Mouse (Mus musculus): Measurements from ENCODE around the gene Ryk. TPM values are rescaled to one million over a fixed set of nuclear protein-coding genes. Genes with fewer than 3 reads are reported as not detected.

The Ryk gene
- 19.7 and 20.0 TPM in 2 replicates for polyA plus RNA-seq (2016; fragmentation: Nextera tagmentation; extraction: Ambion mirVana)

GRCm38 (mm10) chr9:102834742-102835591 is at the start of gene Ryk:
Ryk (plus strand) TSS chr9:102834917.
- Histone ChIP-seq H3K9ac (peak within 1 kb of the TSS; percentile 94), H3K9me3 (no peaks in the 10 kb centered on the region), H3K36me3 (no peaks in the 10 kb centered on the region), H3K27me3 (replicated peaks) (no peaks in the 10 kb centered on the region), H3K4me3 (peak within 1 kb of the TSS; percentile 94), H3K4me2 (replicated peaks) (peak within 1 kb of the TSS; percentile 70), H3K4me1 (peaks cover 26% of the 10 kb centered on the region), H3K27ac (peak within 1 kb of the TSS; percentile 72; the same call in 1 of the 2 replicates)
- peak; percentile 85 for ATAC-seq (ENCODE audit: low FRiP score, low read depth)
- WGBS = under 1% methylated on average over 114 of the region's 119 CpGs

- H3K4me3 ChIP-seq = no peak overlapping the region
- ATAC-seq (ENCODE audit: low FRiP score, low read depth) = no peak
- no peaks in the 10 kb centered on the region for H3K4me1 ChIP-seq
- no peaks in the 10 kb centered on the region for H3K36me3 ChIP-seq
- WGBS = 69% methylated on average over 3 of the region's 3 CpGs
- no peaks in the 10 kb centered on the region for H3K9me3 ChIP-seq
- no peak overlapping the region for H3K4me2 ChIP-seq (replicated peaks)
- H3K27me3 ChIP-seq (replicated peaks) = no peaks in the 10 kb centered on the region
- no peak overlapping the region for H3K9ac ChIP-seq
- H3K27ac ChIP-seq = no peak overlapping the region
These were observed 45.2 kb upstream of the Ryk start for GRCm38 (mm10) chr9:102789491-102789890.

DNA sequence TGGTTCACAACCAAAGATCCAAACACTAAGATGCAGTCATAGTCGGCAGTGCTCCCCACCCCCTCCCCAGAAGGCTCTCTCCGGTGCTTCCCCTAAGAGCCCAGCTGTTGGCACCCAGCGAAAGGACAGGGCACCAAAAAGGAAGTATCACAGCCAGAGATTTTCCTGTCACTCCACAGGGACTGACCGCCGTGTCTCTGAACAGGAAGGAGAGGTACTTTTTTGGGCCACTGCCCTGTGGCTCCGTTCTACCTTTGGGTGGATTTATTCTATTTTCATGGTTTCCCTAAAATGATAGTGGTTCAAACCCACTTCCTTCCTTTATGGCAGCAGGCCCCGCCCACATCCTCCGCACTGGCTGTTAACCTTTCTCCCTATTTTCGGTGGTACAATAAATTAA is 42.9 kb upstream of the Ryk start:
- 52% methylated on average over 9 of the region's 9 CpGs for WGBS
- Histone ChIP-seq H3K4me1 (no peaks in the 10 kb centered on the region), H3K4me3 (no peak overlapping the region), H3K9me3 (no peaks in the 10 kb centered on the region), H3K27ac (no peak overlapping the region), H3K36me3 (no peaks in the 10 kb centered on the region), H3K27me3 (replicated peaks) (no peaks in the 10 kb centered on the region), H3K4me2 (replicated peaks) (peak overlapping the region; percentile 20; the same call in 1 of the 2 replicates), H3K9ac (no peak overlapping the region)
- no peak for ATAC-seq (ENCODE audit: low FRiP score, low read depth)

GRCm38 (mm10) chr9:102792836-102793235 is 41.9 kb upstream of the Ryk start:
- Histone ChIP-seq H3K4me3 (no peak overlapping the region), H3K36me3 (no peaks in the 10 kb centered on the region), H3K27ac (no peak overlapping the region), H3K9ac (no peak overlapping the region), H3K9me3 (no peaks in the 10 kb centered on the region), H3K4me1 (no peaks in the 10 kb centered on the region), H3K4me2 (replicated peaks) (no peak overlapping the region), H3K27me3 (replicated peaks) (no peaks in the 10 kb centered on the region)
- WGBS = 78% methylated on average over 15 of the region's 15 CpGs
- no peak for ATAC-seq (ENCODE audit: low FRiP score, low read depth)

- no peak for ATAC-seq (ENCODE audit: low FRiP score, low read depth)
- 74% methylated on average over 12 of the region's 12 CpGs for WGBS
- no peaks in the 10 kb centered on the region for H3K9me3 ChIP-seq
- H3K27ac ChIP-seq = no peak overlapping the region
- no peak overlapping the region for H3K9ac ChIP-seq
- H3K4me2 ChIP-seq (replicated peaks) = no peak overlapping the region
- no peak overlapping the region for H3K4me3 ChIP-seq
- H3K36me3 ChIP-seq = no peaks in the 10 kb centered on the region
- no peaks in the 10 kb centered on the region for H3K27me3 ChIP-seq (replicated peaks)
- no peaks in the 10 kb centered on the region for H3K4me1 ChIP-seq
These were observed 41.4 kb upstream of the Ryk start for GRCm38 (mm10) chr9:102793286-102793809.

- Histone ChIP-seq H3K9ac (no peak overlapping the region), H3K27ac (no peak overlapping the region), H3K4me1 (no peaks in the 10 kb centered on the region), H3K9me3 (no peaks in the 10 kb centered on the region), H3K4me3 (no peak overlapping the region), H3K27me3 (replicated peaks) (no peaks in the 10 kb centered on the region), H3K4me2 (replicated peaks) (no peak overlapping the region), H3K36me3 (no peaks in the 10 kb centered on the region)
- WGBS = 90% methylated on average over 4 of the region's 4 CpGs
- no peak for ATAC-seq (ENCODE audit: low FRiP score, low read depth)
These were observed 36.3 kb upstream of the Ryk start for GRCm38 (mm10) chr9:102798406-102798805.

- no peak overlapping the region for H3K27ac ChIP-seq
- H3K4me3 ChIP-seq = no peak overlapping the region
- no peaks in the 10 kb centered on the region for H3K9me3 ChIP-seq
- 85% methylated on average over 10 of the region's 10 CpGs for WGBS
- H3K9ac ChIP-seq = no peak overlapping the region
- no peaks in the 10 kb centered on the region for H3K36me3 ChIP-seq
- no peaks in the 10 kb centered on the region for H3K4me1 ChIP-seq
- H3K27me3 ChIP-seq (replicated peaks) = no peaks in the 10 kb centered on the region
- ATAC-seq (ENCODE audit: low FRiP score, low read depth) = no peak
- H3K4me2 ChIP-seq (replicated peaks) = no peak overlapping the region
These were observed 28.6 kb upstream of the Ryk start for GRCm38 (mm10) chr9:102806056-102806573.

DNA sequence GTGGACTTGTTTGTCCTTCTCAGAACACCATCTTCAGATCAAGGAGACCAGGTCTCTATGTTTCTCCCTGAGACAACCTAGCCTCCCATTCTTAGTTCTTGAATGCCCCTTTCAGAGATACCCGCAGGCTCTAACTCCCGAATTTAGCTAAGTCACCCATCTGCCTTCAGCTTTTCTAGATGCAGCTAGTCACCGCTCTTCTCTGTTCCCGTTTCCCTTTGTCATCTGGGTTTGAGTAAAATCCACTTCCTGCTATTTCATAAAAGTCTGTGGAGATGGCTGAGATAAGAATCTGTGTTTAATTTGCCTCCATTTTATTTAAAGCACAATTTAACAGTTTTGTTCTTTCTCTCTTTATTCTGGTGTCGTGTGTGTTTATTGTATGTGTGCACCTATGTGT is 23.5 kb upstream of the Ryk start:
- Histone ChIP-seq H3K27me3 (replicated peaks) (no peaks in the 10 kb centered on the region), H3K4me3 (no peak overlapping the region), H3K4me1 (no peaks in the 10 kb centered on the region), H3K4me2 (replicated peaks) (no peak overlapping the region), H3K9me3 (no peaks in the 10 kb centered on the region), H3K27ac (no peak overlapping the region), H3K9ac (no peak overlapping the region), H3K36me3 (no peaks in the 10 kb centered on the region)
- 90% methylated on average over 5 of the region's 5 CpGs for WGBS
- no peak for ATAC-seq (ENCODE audit: low FRiP score, low read depth)

DNA sequence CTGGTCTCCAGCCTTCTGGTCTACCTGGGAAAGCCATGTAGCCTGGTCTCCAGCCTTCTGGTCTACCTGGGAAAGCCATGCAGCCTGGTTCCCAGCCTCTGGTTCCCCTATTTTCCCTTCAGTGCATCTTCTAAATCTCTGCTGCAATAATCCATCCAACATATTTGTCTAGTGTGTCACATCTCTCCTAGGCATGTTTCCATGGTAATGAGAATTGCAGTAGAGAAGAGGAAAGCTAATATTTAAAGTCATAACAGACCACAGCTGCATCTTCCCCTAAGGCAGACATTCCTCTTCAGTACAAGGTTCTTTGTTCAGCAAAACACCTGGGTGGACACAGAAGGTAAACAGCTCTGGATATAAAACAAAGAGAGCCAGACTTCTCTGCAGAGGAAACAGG is 16.5 kb upstream of the Ryk start:
- H3K4me1 ChIP-seq = no peaks in the 10 kb centered on the region
- H3K27me3 ChIP-seq (replicated peaks) = no peaks in the 10 kb centered on the region
- peaks cover 6% of the 10 kb centered on the region; the same call in 1 of the 2 replicates for H3K9me3 ChIP-seq
- H3K36me3 ChIP-seq = no peaks in the 10 kb centered on the region
- no peak overlapping the region for H3K27ac ChIP-seq
- no peak overlapping the region for H3K9ac ChIP-seq
- no peak overlapping the region for H3K4me3 ChIP-seq
- no peak overlapping the region for H3K4me2 ChIP-seq (replicated peaks)
- ATAC-seq (ENCODE audit: low FRiP score, low read depth) = no peak

DNA sequence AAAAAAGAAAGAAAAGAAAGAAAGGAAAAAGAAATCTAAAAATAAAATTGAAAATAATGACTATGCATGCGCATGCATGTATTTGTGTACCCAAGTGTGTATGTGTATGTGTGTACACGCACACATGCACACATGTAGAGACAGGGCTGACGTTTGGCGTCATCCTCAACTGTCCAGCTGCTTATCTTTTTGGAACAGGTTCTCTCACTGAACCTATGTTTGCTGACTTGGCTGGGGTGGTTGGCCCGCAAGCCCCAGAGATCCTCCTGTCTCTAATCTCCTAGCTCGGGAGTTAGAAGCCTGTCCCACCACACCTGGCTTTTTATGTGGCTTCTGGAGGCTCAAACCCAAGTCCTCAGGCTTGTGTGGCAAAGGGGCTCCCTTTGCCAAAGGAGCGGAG is 6.1 kb upstream of the Ryk start:
- no peaks in the 10 kb centered on the region for H3K36me3 ChIP-seq
- H3K9ac ChIP-seq = no peak overlapping the region
- no peak overlapping the region for H3K4me2 ChIP-seq (replicated peaks)
- H3K27me3 ChIP-seq (replicated peaks) = no peaks in the 10 kb centered on the region
- no peak for ATAC-seq (ENCODE audit: low FRiP score, low read depth)
- H3K9me3 ChIP-seq = no peaks in the 10 kb centered on the region
- H3K4me1 ChIP-seq = no peaks in the 10 kb centered on the region
- 91% methylated on average over 7 of the region's 7 CpGs for WGBS
- no peak overlapping the region for H3K27ac ChIP-seq
- H3K4me3 ChIP-seq = no peak overlapping the region

- H3K36me3 ChIP-seq = no peaks in the 10 kb centered on the region
- peaks cover 10% of the 10 kb centered on the region for H3K4me1 ChIP-seq
- no peaks in the 10 kb centered on the region for H3K9me3 ChIP-seq
- H3K27ac ChIP-seq = no peak overlapping the region
- no peaks in the 10 kb centered on the region for H3K27me3 ChIP-seq (replicated peaks)
- H3K4me2 ChIP-seq (replicated peaks) = no peak overlapping the region
- WGBS = 91% methylated on average over 4 of the region's 4 CpGs
- H3K9ac ChIP-seq = no peak overlapping the region
- ATAC-seq (ENCODE audit: low FRiP score, low read depth) = no peak
- H3K4me3 ChIP-seq = no peak overlapping the region
These were observed 3.2 kb upstream of the Ryk start for GRCm38 (mm10) chr9:102831541-102831940.

DNA sequence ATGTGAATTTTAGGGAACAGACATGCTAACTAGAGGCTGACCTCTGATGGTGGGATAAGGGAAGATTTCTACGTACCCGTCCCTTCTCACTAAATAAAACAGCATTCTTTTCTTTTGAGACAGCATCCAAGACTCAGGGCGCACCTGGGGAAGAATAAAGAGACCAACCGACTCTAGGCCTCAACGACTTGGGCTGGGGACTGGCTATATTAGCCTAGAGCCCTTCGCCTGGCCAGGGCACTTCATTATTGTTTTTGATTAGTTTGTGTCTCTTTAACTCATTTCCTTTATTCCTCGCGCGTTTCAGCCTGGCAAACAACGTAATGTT is 339 bp upstream of the Ryk start:
- peak overlapping the region; percentile 58 for H3K4me2 ChIP-seq (replicated peaks)
- H3K27ac ChIP-seq = no peak overlapping the region
- H3K9ac ChIP-seq = no peak overlapping the region
- H3K36me3 ChIP-seq = no peaks in the 10 kb centered on the region
- H3K4me3 ChIP-seq = peak overlapping the region; percentile 94
- WGBS = 18% methylated on average over 10 of the region's 10 CpGs
- H3K9me3 ChIP-seq = no peaks in the 10 kb centered on the region
- ATAC-seq (ENCODE audit: low FRiP score, low read depth) = peak; percentile 52
- H3K27me3 ChIP-seq (replicated peaks) = no peaks in the 10 kb centered on the region
- H3K4me1 ChIP-seq = peaks cover 23% of the 10 kb centered on the region

Data from neural tube, embryonic 12.5 days (tissue).